12 mouse cellular contexts compared by ENCODE assay signal in genomic region chr8:83976779-83977350, GRCm38 (mm10). TPM values are rescaled to one million over a fixed set of nuclear protein-coding genes. Genes with fewer than 3 reads are reported as not detected.
DNase-seq lines count a peak whose midpoint lies in the region; ATAC-seq lines count a peak whose summit lies in the region.
"Had no signal": no experiment of that assay in that cellular context is flagged by ENCODE, and none has a peak within 500 bp of the region (broad histone marks: within the 10 kb centered on the region; RNA-seq: fewer than 3 reads in every experiment).

No protein-coding gene starts in this region.

- H3K4me3 ChIP-seq in hindbrain, embryonic 13.5 days, result no peak overlapping the region
- H3K4me3 ChIP-seq in hindbrain, embryonic 11.5 days (ENCODE audit: low read depth, low read length), result no peak overlapping the region
- H3K4me3 ChIP-seq in neural tube, embryonic 13.5 days, result no peak overlapping the region
- H3K4me3 ChIP-seq: neural tube, embryonic 12.5 days had no signal

- H3K27ac ChIP-seq in hindbrain, embryonic 13.5 days, result no peak overlapping the region
- H3K27ac ChIP-seq in hindbrain, embryonic 11.5 days (ENCODE audit: low read depth, low read length), result no peak overlapping the region
- no peak overlapping the region for H3K27ac ChIP-seq in neural tube, embryonic 13.5 days (replicated peaks)
- H3K27ac ChIP-seq: neural tube, embryonic 12.5 days had no signal

- H3K9ac ChIP-seq in hindbrain, embryonic 13.5 days, result peak overlapping the region; percentile 46; the same call in 1 of the 2 replicates
- H3K9ac ChIP-seq in hindbrain, embryonic 11.5 days (ENCODE audit: low read depth, low read length), result no peak overlapping the region
- 0 out of 2 replicates have a peak overlapping the region, but pooled peaks have one; percentile 12 for H3K9ac ChIP-seq in neural tube, embryonic 13.5 days
- H3K9ac ChIP-seq: neural tube, embryonic 12.5 days had no signal

- ATAC-seq in hindbrain, embryonic 13.5 days (ENCODE audit: low FRiP score), result no peak
- no peak for ATAC-seq in hindbrain, embryonic 11.5 days (ENCODE audit: low FRiP score)
- ATAC-seq in neural tube, embryonic 13.5 days (ENCODE audit: low read depth), result no peak
- ATAC-seq: inflammation-experienced regulatory T-cells, adult 6 months had no signal

- H3K9me3 ChIP-seq in hindbrain, embryonic 13.5 days, result no peaks in the 10 kb centered on the region
- no peaks in the 10 kb centered on the region for H3K9me3 ChIP-seq in hindbrain, embryonic 11.5 days (ENCODE audit: control insufficient read depth, low read length)
- H3K9me3 ChIP-seq in neural tube, embryonic 13.5 days, result no peaks in the 10 kb centered on the region
- H3K9me3 ChIP-seq: neural tube, embryonic 12.5 days had no signal

- peak; percentile 35 to 60 for DNase-seq in adrenal gland, adult (ENCODE audit: inconsistent age in 2 of 2, low spot score in 1 of 2)
- DNase-seq in adrenal gland, postnatal 25 days, result no peak
- DNase-seq in hindbrain, embryonic 11.5 days (ENCODE audit: low spot score), result no peak
- no peak for DNase-seq in neural tube, embryonic 10.5 days (ENCODE audit: extremely low spot score, low spot score)
- DNase-seq in splenic B cell, adult 2 months (ENCODE audit: low read depth, low spot score), result peak; percentile 43
- no peak for DNase-seq in frontal cortex, adult 2 months (ENCODE audit: extremely low spot score in 1 of 2, low spot score in 1 of 2)
- DNase-seq: layer of hippocampus, adult 9-11 months; right cerebral cortex, postnatal 4 days had no signal

- WGBS in hindbrain, embryonic 13.5 days, result 87% methylated on average over 5 of the region's 5 CpGs
- WGBS in hindbrain, embryonic 11.5 days, result 91% methylated on average over 5 of the region's 5 CpGs
- 85% methylated on average over 5 of the region's 5 CpGs for WGBS in neural tube, embryonic 13.5 days

- no peaks in the 10 kb centered on the region for H3K27me3 ChIP-seq in hindbrain, embryonic 13.5 days
- H3K27me3 ChIP-seq in hindbrain, embryonic 11.5 days (ENCODE audit: control insufficient read depth, insufficient read depth, low read length), result no peaks in the 10 kb centered on the region
- H3K27me3 ChIP-seq in neural tube, embryonic 13.5 days, result no peaks in the 10 kb centered on the region
- H3K27me3 ChIP-seq in splenic B cell, adult 2 months (ENCODE audit: control insufficient read depth, insufficient read depth, low read length, poor library complexity, severe bottlenecking), result no peaks in the 10 kb centered on the region
- H3K27me3 ChIP-seq: neural tube, embryonic 12.5 days had no signal

- H3K4me2 ChIP-seq in hindbrain, embryonic 13.5 days, result 0 out of 2 replicates have a peak overlapping the region, but pooled peaks have one; percentile 15
- H3K4me2 ChIP-seq in hindbrain, embryonic 11.5 days (replicated peaks; ENCODE audit: low read depth, low read length), result no peak overlapping the region; the same call in 1 of the 2 replicates
- H3K4me2 ChIP-seq in neural tube, embryonic 13.5 days, result no peak overlapping the region

- H3K36me3 ChIP-seq in hindbrain, embryonic 13.5 days, result peaks cover 20% of the 10 kb centered on the region
- H3K36me3 ChIP-seq in hindbrain, embryonic 11.5 days (ENCODE audit: control insufficient read depth, insufficient read depth, low read length), result 0 out of 2 replicates have a peak, but pooled peaks cover 3% of the 10 kb centered on the region
- H3K36me3 ChIP-seq in neural tube, embryonic 13.5 days, result peaks cover 23% of the 10 kb centered on the region
- H3K36me3 ChIP-seq in splenic B cell, adult 2 months (ENCODE audit: control insufficient read depth, insufficient read depth, low read length, poor library complexity, severe bottlenecking), result no peaks in the 10 kb centered on the region

- peaks cover 60% of the 10 kb centered on the region for H3K4me1 ChIP-seq in hindbrain, embryonic 13.5 days (replicated peaks)
- H3K4me1 ChIP-seq in hindbrain, embryonic 11.5 days (replicated peaks; ENCODE audit: control insufficient read depth, insufficient read depth, low read length), result peaks cover 4% of the 10 kb centered on the region; the same call in 1 of the 2 replicates
- peaks cover 62% of the 10 kb centered on the region for H3K4me1 ChIP-seq in neural tube, embryonic 13.5 days (replicated peaks)

RNA-seq across cellular contexts. Expression of gene Prkaca, which starts 4.1 kb away (rescaled TPM):
- 284 and 302 TPM in 2 replicates for total RNA-seq in adrenal gland, postnatal 25 days (2021)
- polyA plus RNA-seq in hindbrain, embryonic 13.5 days (2015; fragmentation: Nextera tagmentation; extraction: Ambion mirVana), result 188 and 191 TPM in 2 replicates
- 139 TPM in 2 replicates for polyA plus RNA-seq in hindbrain, embryonic 11.5 days (2014; fragmentation: Nextera tagmentation; extraction: Ambion mirVana)
- 203 and 207 TPM in 2 replicates for polyA plus RNA-seq in neural tube, embryonic 13.5 days (2015; fragmentation: Nextera tagmentation; extraction: Ambion mirVana)
- polyA plus RNA-seq in frontal cortex, adult 2 months (2012; rRNA removed), result 161 and 176 TPM in 2 replicates

RNA-seq across cellular contexts. Expression of gene Samd1, which starts 20.6 kb away (rescaled TPM):
- total RNA-seq in adrenal gland, postnatal 25 days (2021), result 44.8 and 49.8 TPM in 2 replicates
- polyA plus RNA-seq in hindbrain, embryonic 13.5 days (2015; fragmentation: Nextera tagmentation; extraction: Ambion mirVana), result 8.2 and 9.3 TPM in 2 replicates
- 15.1 and 17.0 TPM in 2 replicates for polyA plus RNA-seq in hindbrain, embryonic 11.5 days (2014; fragmentation: Nextera tagmentation; extraction: Ambion mirVana)
- polyA plus RNA-seq in neural tube, embryonic 13.5 days (2015; fragmentation: Nextera tagmentation; extraction: Ambion mirVana), result 8.0 and 8.3 TPM in 2 replicates
- 47.4 and 48.4 TPM in 2 replicates for polyA plus RNA-seq in frontal cortex, adult 2 months (2012; rRNA removed)

RNA-seq across cellular contexts. Expression of gene Asf1b, which starts 21.6 kb away (rescaled TPM):
- 6.0 and 7.2 TPM in 2 replicates for total RNA-seq in adrenal gland, postnatal 25 days (2021)
- polyA plus RNA-seq in hindbrain, embryonic 13.5 days (2015; fragmentation: Nextera tagmentation; extraction: Ambion mirVana), result 14.0 and 15.8 TPM in 2 replicates
- polyA plus RNA-seq in hindbrain, embryonic 11.5 days (2014; fragmentation: Nextera tagmentation; extraction: Ambion mirVana), result 79.5 and 80.6 TPM in 2 replicates
- polyA plus RNA-seq in neural tube, embryonic 13.5 days (2015; fragmentation: Nextera tagmentation; extraction: Ambion mirVana), result 12.7 and 14.6 TPM in 2 replicates
- polyA plus RNA-seq in frontal cortex, adult 2 months (2012; rRNA removed), result 1.2 and 1.6 TPM in 2 replicates

RNA-seq across cellular contexts. Expression of gene Gm10644, which starts 21.9 kb away (rescaled TPM):
- 2.1 and 3.2 TPM in 2 replicates for total RNA-seq in adrenal gland, postnatal 25 days (2021)
- polyA plus RNA-seq in hindbrain, embryonic 13.5 days (2015; fragmentation: Nextera tagmentation; extraction: Ambion mirVana), result 0.76 and 0.84 TPM in 2 replicates
- 0.93 and 1.2 TPM in 2 replicates for polyA plus RNA-seq in hindbrain, embryonic 11.5 days (2014; fragmentation: Nextera tagmentation; extraction: Ambion mirVana)
- polyA plus RNA-seq in neural tube, embryonic 13.5 days (2015; fragmentation: Nextera tagmentation; extraction: Ambion mirVana), result 0.62 and 0.77 TPM in 2 replicates
- 0.63 and 0.68 TPM in 2 replicates for polyA plus RNA-seq in frontal cortex, adult 2 months (2012; rRNA removed)

RNA-seq across cellular contexts. Expression of gene 1700067K01Rik, which starts 24.4 kb away (rescaled TPM):
- total RNA-seq in adrenal gland, postnatal 25 days (2021), result 0.67 TPM in 1 of 2 replicates, not detected in the other
- polyA plus RNA-seq in hindbrain, embryonic 13.5 days (2015; fragmentation: Nextera tagmentation; extraction: Ambion mirVana), result 0.65 and 0.71 TPM in 2 replicates
- 0.80 and 0.93 TPM in 2 replicates for polyA plus RNA-seq in hindbrain, embryonic 11.5 days (2014; fragmentation: Nextera tagmentation; extraction: Ambion mirVana)
- polyA plus RNA-seq in neural tube, embryonic 13.5 days (2015; fragmentation: Nextera tagmentation; extraction: Ambion mirVana), result 0.62 and 0.87 TPM in 2 replicates
- polyA plus RNA-seq in frontal cortex, adult 2 months (2012; rRNA removed), result not detected in 2 replicates

Comparison
In these comparisons a context has a peak if more than half of its experiments do, and no peak if none do; other contexts are left out.
1. DNase-seq: peak in adrenal gland, adult (2 of 2) and splenic B cell, adult 2 months (single experiment); none in adrenal gland, postnatal 25 days (single experiment), hindbrain, embryonic 11.5 days (single experiment), neural tube, embryonic 10.5 days (single experiment) and frontal cortex, adult 2 months (0 of 2).